Mouse (Mus musculus) limb, embryonic 12.5 days (tissue): ENCODE measurements around the gene Mks1. TPM values are rescaled to one million over a fixed set of nuclear protein-coding genes. Genes with fewer than 3 reads are reported as not detected.
"Not testable (repeated sequence)": the region's sequence is repeated elsewhere in the genome, so short reads cannot be mapped to it uniquely, and the experiment has no call there.

Source experiments
- ATAC-seq: fragments of 200-750 bp; cut with Nextera tagmentation; 2 replicates; pipeline ENCODE4 v1.8.0; 2017; ENCODE audit warnings: low read depth, moderate TSS enrichment; ENCODE audit not compliant: insufficient number of reproducible peaks, insufficient read depth, low FRiP score, low TSS enrichment
- H3K27ac ChIP-seq: fragments of 300-500 bp; sonication (generic); 2 replicates; pipeline ENCODE4 v1.5.1; 2016; ENCODE audit warnings: mild to moderate bottlenecking, moderate library complexity
- H3K27me3 ChIP-seq: fragments of 300-500 bp; sonication (generic); 2 replicates; pipeline ENCODE4 v1.6.1; 2016; ENCODE audit warnings: mild to moderate bottlenecking, moderate library complexity
- H3K36me3 ChIP-seq: fragments of 300-500 bp; sonication (generic); 2 replicates; pipeline ENCODE4 v1.6.1; 2016; ENCODE audit warnings: mild to moderate bottlenecking, moderate library complexity
- H3K4me1 ChIP-seq: fragments of 300-500 bp; sonication (generic); replicated peaks from 2 replicates; pipeline ENCODE4 v1.6.1; 2016
- H3K4me2 ChIP-seq: fragments of 300-500 bp; sonication (generic); 2 replicates; pipeline ENCODE4 v1.6.1; 2016; ENCODE audit warnings: mild to moderate bottlenecking, moderate library complexity
- H3K4me3 ChIP-seq: fragments of 300-500 bp; sonication (generic); replicated peaks from 2 replicates; pipeline ENCODE4 v1.5.1; 2016; ENCODE audit warnings: mild to moderate bottlenecking
- H3K9ac ChIP-seq: fragments of 300-500 bp; sonication (generic); replicated peaks from 2 replicates; pipeline ENCODE4 v1.6.1; 2016; ENCODE audit warnings: mild to moderate bottlenecking, moderate library complexity
- H3K9me3 ChIP-seq: fragments of 300-500 bp; sonication (generic); 2 replicates; pipeline ENCODE4 v1.6.1; 2016; ENCODE audit warnings: mild to moderate bottlenecking, moderate library complexity
- WGBS: fragments of 180-500 bp; shearing (Covaris S2); methylation state at CpG from one replicate; pipeline ENCODE4 v1.1.7; 2016; 5-methylcytosine and 5-hydroxymethylcytosine counted together
- polyA plus RNA-seq: library from polyadenylated mRNA; unstranded; fragments of >200 nt; fragmentation: Nextera tagmentation; extraction: Ambion mirVana; gene quantifications from 2 replicates; pipeline ENCODE4 v1.2.1, GENCODE M21; 2016

Gene Mks1
- polyA plus RNA-seq, 1 experiment from 2014 or later, result 19.2 TPM

GRCm38 (mm10) chr11:87840676-87841075, 12.3 kb upstream of the Mks1 start:
- 0 out of 2 replicates have a peak, but pooled peaks cover 2% of the 10 kb centered on the region for H3K27me3 ChIP-seq
- ATAC-seq, result no peak
- H3K4me3 ChIP-seq, result no peak overlapping the region
- 81% methylated on average over 8 of the region's 8 CpGs for WGBS
- H3K4me2 ChIP-seq, result no peak overlapping the region
- no peak overlapping the region for H3K27ac ChIP-seq
- no peak overlapping the region for H3K9ac ChIP-seq
- no peaks in the 10 kb centered on the region for H3K36me3 ChIP-seq
- H3K9me3 ChIP-seq, result no peaks in the 10 kb centered on the region
- H3K4me1 ChIP-seq, result no peaks in the 10 kb centered on the region

GRCm38 (mm10) chr11:87841436-87841835, 11.6 kb upstream of the Mks1 start:
- WGBS, result 81% methylated on average over 3 of the region's 3 CpGs
- Histone ChIP-seq H3K36me3 (no peaks in the 10 kb centered on the region), H3K27me3 (0 out of 2 replicates have a peak, but pooled peaks cover 2% of the 10 kb centered on the region), H3K4me2 (no peak overlapping the region), H3K4me3 (no peak overlapping the region), H3K4me1 (no peaks in the 10 kb centered on the region), H3K27ac (no peak overlapping the region), H3K9me3 (no peaks in the 10 kb centered on the region), H3K9ac (no peak overlapping the region)
- ATAC-seq, result no peak

- no peak overlapping the region for H3K4me3 ChIP-seq
- no peak overlapping the region for H3K4me2 ChIP-seq
- no peak for ATAC-seq
- H3K9me3 ChIP-seq, result no peaks in the 10 kb centered on the region
- no peaks in the 10 kb centered on the region for H3K27me3 ChIP-seq
- no peak overlapping the region for H3K27ac ChIP-seq
- H3K4me1 ChIP-seq, result no peaks in the 10 kb centered on the region
- no peaks in the 10 kb centered on the region for H3K36me3 ChIP-seq
- WGBS, result 84% methylated on average over 12 of the region's 12 CpGs
- H3K9ac ChIP-seq, result no peak overlapping the region
Measured at GRCm38 (mm10) chr11:87846968-87847600, 5.9 kb upstream of the Mks1 start.

DNA sequence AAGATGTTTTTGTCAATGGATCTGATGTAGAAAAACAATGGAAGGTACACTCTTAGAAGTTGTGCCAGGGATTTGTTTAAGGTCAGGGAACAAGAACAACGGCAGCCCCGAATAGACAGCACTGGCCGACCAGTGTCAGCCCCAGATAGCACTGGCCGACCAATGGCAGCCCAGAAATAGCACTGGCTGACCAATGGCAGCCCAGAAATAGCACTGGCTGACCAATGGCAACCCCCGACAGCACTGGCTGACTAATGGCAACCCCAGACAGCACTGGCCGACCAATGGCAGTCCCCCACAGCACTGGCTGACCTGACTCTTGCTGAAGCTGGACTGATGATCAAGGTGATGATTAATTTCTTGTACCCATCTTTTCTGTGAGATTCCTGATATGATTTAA, 5.1 kb upstream of the Mks1 start:
- WGBS, result 72% methylated on average over 6 of the region's 6 CpGs
- Histone ChIP-seq H3K27me3 (no peaks in the 10 kb centered on the region), H3K9me3 (no peaks in the 10 kb centered on the region), H3K4me1 (peaks cover 4% of the 10 kb centered on the region; the same call in 1 of the 2 replicates), H3K27ac (no peak overlapping the region), H3K4me2 (no peak overlapping the region), H3K9ac (no peak overlapping the region), H3K4me3 (no peak overlapping the region), H3K36me3 (no peaks in the 10 kb centered on the region)
- no peak for ATAC-seq

- peak overlapping the region; percentile 79 for H3K4me2 ChIP-seq
- H3K27ac ChIP-seq, result peak overlapping the region; percentile 2; the same call in 1 of the 2 replicates
- peak overlapping the region; percentile 62 for H3K4me3 ChIP-seq
- peaks cover 8% of the 10 kb centered on the region; the same call in 1 of the 2 replicates for H3K4me1 ChIP-seq
- no peaks in the 10 kb centered on the region for H3K9me3 ChIP-seq
- ATAC-seq, result 0 out of 2 replicates have a peak, but pooled peaks have one; percentile 47
- WGBS, result 35% methylated on average over 8 of the region's 8 CpGs
- peaks cover 31% of the 10 kb centered on the region for H3K36me3 ChIP-seq
- H3K9ac ChIP-seq, result peak overlapping the region; percentile 57
- H3K27me3 ChIP-seq, result no peaks in the 10 kb centered on the region
Measured at GRCm38 (mm10) chr11:87853597-87853954, 561 bp downstream of the Mks1 start.

DNA sequence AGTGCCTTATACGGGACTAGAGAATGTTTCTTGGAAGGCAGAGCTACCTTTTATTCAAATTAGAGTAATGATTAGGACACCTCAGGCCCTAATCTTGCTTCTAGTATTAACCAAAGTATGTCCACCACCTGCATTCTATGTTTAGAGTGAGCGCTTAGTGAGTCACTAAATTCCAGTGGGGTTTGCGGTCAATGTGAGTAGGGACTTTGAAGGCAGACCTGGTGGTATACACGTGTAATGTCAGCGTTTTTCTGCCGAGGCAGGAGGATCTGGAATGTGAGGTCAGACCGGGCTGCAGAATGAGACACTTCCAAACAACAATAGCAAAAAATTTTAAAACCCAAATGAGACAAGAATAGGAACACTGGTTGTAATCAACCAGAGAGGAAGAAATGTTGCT, 1.5 kb downstream of the Mks1 start:
- H3K9ac ChIP-seq, result no peak overlapping the region
- H3K27ac ChIP-seq, result no peak overlapping the region
- H3K4me2 ChIP-seq, result no peak overlapping the region
- peaks cover 35% of the 10 kb centered on the region for H3K36me3 ChIP-seq
- peaks cover 8% of the 10 kb centered on the region; the same call in 1 of the 2 replicates for H3K4me1 ChIP-seq
- H3K4me3 ChIP-seq, result no peak overlapping the region
- 88% methylated on average over 7 of the region's 7 CpGs for WGBS
- no peaks in the 10 kb centered on the region for H3K9me3 ChIP-seq
- no peak for ATAC-seq
- H3K27me3 ChIP-seq, result no peaks in the 10 kb centered on the region

- Histone ChIP-seq H3K9ac (no peak overlapping the region), H3K4me3 (no peak overlapping the region), H3K27ac (no peak overlapping the region), H3K27me3 (no peaks in the 10 kb centered on the region), H3K4me2 (no peak overlapping the region), H3K9me3 (no peaks in the 10 kb centered on the region), H3K4me1 (no peaks in the 10 kb centered on the region), H3K36me3 (peaks cover 69% of the 10 kb centered on the region)
- no peak for ATAC-seq
- 89% methylated on average over 11 of the region's 11 CpGs for WGBS
Measured at GRCm38 (mm10) chr11:87859273-87859672, 6.3 kb downstream of the Mks1 start.

DNA sequence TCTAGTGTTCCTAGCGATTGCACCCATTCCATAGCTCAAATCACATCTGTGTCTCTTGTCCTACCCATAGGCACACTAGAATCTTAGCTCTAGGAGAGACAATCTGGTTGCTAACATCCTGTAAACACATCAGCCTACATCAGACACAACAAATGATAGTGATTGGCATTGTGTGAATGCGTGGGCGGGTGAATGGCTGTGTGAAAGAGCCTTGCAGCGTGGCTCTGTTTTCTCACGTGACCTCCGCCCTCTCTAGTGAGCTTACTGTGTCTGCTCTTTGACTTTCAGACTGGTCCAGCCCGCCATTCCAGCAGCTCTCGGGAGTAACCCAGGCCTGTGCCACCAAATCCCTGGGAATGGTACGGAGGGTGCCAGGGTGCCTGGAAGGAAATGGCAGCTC, 7.4 kb downstream of the Mks1 start:
- H3K4me3 ChIP-seq, result no peak overlapping the region
- H3K9ac ChIP-seq, result no peak overlapping the region
- H3K9me3 ChIP-seq, result no peaks in the 10 kb centered on the region
- no peaks in the 10 kb centered on the region for H3K27me3 ChIP-seq
- no peak overlapping the region for H3K4me2 ChIP-seq
- peaks cover 69% of the 10 kb centered on the region for H3K36me3 ChIP-seq
- 86% methylated on average over 9 of the region's 9 CpGs for WGBS
- no peaks in the 10 kb centered on the region for H3K4me1 ChIP-seq
- no peak overlapping the region for H3K27ac ChIP-seq
- ATAC-seq, result no peak

GRCm38 (mm10) chr11:87862805-87863204, 9.8 kb downstream of the Mks1 start:
- H3K4me3 ChIP-seq, result no peak overlapping the region
- WGBS, result 94% methylated on average over 13 of the region's 13 CpGs
- no peak overlapping the region for H3K27ac ChIP-seq
- H3K36me3 ChIP-seq, result peaks cover 46% of the 10 kb centered on the region
- no peak for ATAC-seq
- no peak overlapping the region for H3K9ac ChIP-seq
- no peaks in the 10 kb centered on the region for H3K27me3 ChIP-seq
- H3K4me1 ChIP-seq, result no peaks in the 10 kb centered on the region
- no peaks in the 10 kb centered on the region for H3K9me3 ChIP-seq
- H3K4me2 ChIP-seq, result no peak overlapping the region

- not testable (repeated sequence) for ATAC-seq, H3K4me1 ChIP-seq, H3K27me3 ChIP-seq, H3K27ac ChIP-seq, H3K4me3 ChIP-seq, H3K9me3 ChIP-seq, H3K9ac ChIP-seq, H3K4me2 ChIP-seq
- peaks cover 11% of the 10 kb centered on the region for H3K36me3 ChIP-seq
- 94% methylated on average over 1 of the region's 2 CpGs for WGBS
Measured at GRCm38 (mm10) chr11:87866891-87867290, 13.9 kb downstream of the Mks1 start.

GRCm38 (mm10) chr11:87870096-87870495, 17.1 kb downstream of the Mks1 start:
- Histone ChIP-seq H3K27me3 (no peaks in the 10 kb centered on the region; the same call in 1 of the 2 replicates), H3K27ac (no peak overlapping the region), H3K9ac (no peak overlapping the region), H3K4me3 (no peak overlapping the region), H3K4me1 (no peaks in the 10 kb centered on the region; the same call in 1 of the 2 replicates), H3K36me3 (no peaks in the 10 kb centered on the region), H3K9me3 (no peaks in the 10 kb centered on the region), H3K4me2 (no peak overlapping the region)
- ATAC-seq, result no peak
- 77% methylated on average over 2 of the region's 2 CpGs for WGBS

- no peaks in the 10 kb centered on the region for H3K36me3 ChIP-seq
- 38% methylated on average over 8 of the region's 8 CpGs for WGBS
- no peak for ATAC-seq
- H3K9me3 ChIP-seq, result no peaks in the 10 kb centered on the region
- no peak overlapping the region for H3K4me3 ChIP-seq
- H3K9ac ChIP-seq, result no peak overlapping the region
- no peak overlapping the region for H3K27ac ChIP-seq
- no peak overlapping the region for H3K4me2 ChIP-seq
- no peaks in the 10 kb centered on the region; the same call in 1 of the 2 replicates for H3K4me1 ChIP-seq
- no peaks in the 10 kb centered on the region; the same call in 1 of the 2 replicates for H3K27me3 ChIP-seq
Measured at GRCm38 (mm10) chr11:87871766-87872165, 18.8 kb downstream of the Mks1 start.
